Mouse (Mus musculus) G1E (cell line): ENCODE measurements around the gene Srrm4.

Experiments
- CTCF ChIP-seq: IDR thresholded peaks from 2 replicates; pipeline ENCODE4 v1.5.1; 2012; ENCODE audit warnings: low read depth, low read length, inconsistent platforms, mixed read lengths
- TAL1 ChIP-seq: conservative IDR thresholded peaks from 2 replicates; pipeline ENCODE4 v1.6.1; 2012; ENCODE audit warnings: low read depth, low read length, inconsistent platforms, mixed read lengths

DNA sequence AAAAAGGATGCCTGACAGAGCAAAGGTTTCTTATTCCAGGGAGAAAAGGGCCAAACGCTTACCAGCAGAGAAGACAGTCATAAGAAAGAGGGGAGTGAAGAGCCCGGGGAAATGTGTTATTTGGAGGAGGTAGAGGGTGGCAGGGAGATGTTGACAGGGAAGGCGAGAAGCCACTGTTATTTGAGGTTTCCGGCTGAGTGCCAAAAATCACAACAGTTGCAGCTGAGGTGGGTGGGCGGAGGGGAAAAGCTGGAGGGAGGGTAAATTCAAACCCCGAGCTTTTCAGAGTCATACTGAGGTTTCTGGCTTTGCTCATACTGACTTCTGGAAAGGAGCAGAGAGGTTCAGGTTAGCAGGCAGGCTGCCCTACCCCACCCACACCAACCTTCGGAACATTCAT is 32.5 kb downstream of the Srrm4 start:
- TF ChIP-seq CTCF (no peak), TAL1 (no peak)
